10 mouse cellular contexts compared by ENCODE assay signal in genomic region chr10:70952056-70952769, GRCm38 (mm10).
DNase-seq lines count a peak whose midpoint lies in the region; ATAC-seq and TF ChIP-seq lines count a peak whose summit lies in the region.
"Had no signal": no experiment of that assay in that cellular context is flagged by ENCODE, and none has a peak within 500 bp of the region (broad histone marks: within the 10 kb centered on the region; RNA-seq: fewer than 3 reads in every experiment).

No protein-coding gene starts in this region.

- no peak overlapping the region for H3K4me3 ChIP-seq in neural tube, embryonic 11.5 days (ENCODE audit: low read depth, low read length)
- H3K4me3 ChIP-seq in hindbrain, embryonic 13.5 days = peak overlapping the region; percentile 29
- peak overlapping the region; percentile 21 for H3K4me3 ChIP-seq in midbrain, embryonic 13.5 days (replicated peaks)
- no peak overlapping the region for H3K4me3 ChIP-seq in stomach, postnatal 0 days (ENCODE audit: low read depth, low read length)

- peak overlapping the region; percentile 76 for H3K27ac ChIP-seq in neural tube, embryonic 11.5 days (ENCODE audit: low read depth, low read length)
- H3K27ac ChIP-seq in hindbrain, embryonic 13.5 days = peak overlapping the region; percentile 94
- H3K27ac ChIP-seq in midbrain, embryonic 13.5 days = peak overlapping the region; percentile 96
- peak overlapping the region; percentile 70; the same call in 1 of the 2 replicates for H3K27ac ChIP-seq in stomach, postnatal 0 days (replicated peaks)
- H3K27ac ChIP-seq: liver, embryonic 14.5 days had no signal

- DNase-seq in neural tube, embryonic 11.5 days (ENCODE audit: low spot score) = peak; percentile 53
- no peak for DNase-seq in neural tube, embryonic 10.5 days (ENCODE audit: extremely low spot score, low spot score)
- DNase-seq in stomach, postnatal 0 days (ENCODE audit: low spot score) = no peak
- DNase-seq in natural killer cell, adult 2 months (ENCODE audit: low spot score in 2 of 2) = no peak
- no peak for DNase-seq in heart, adult 18-20 months
- DNase-seq in cerebellum, adult 11 months = no peak
- DNase-seq: cerebellum, adult 9-11 months had no signal

- no peaks in the 10 kb centered on the region for H3K36me3 ChIP-seq in neural tube, embryonic 11.5 days (ENCODE audit: control insufficient read depth, insufficient read depth, low read length)
- no peaks in the 10 kb centered on the region for H3K36me3 ChIP-seq in hindbrain, embryonic 13.5 days
- no peaks in the 10 kb centered on the region for H3K36me3 ChIP-seq in midbrain, embryonic 13.5 days
- H3K36me3 ChIP-seq in stomach, postnatal 0 days (ENCODE audit: control insufficient read depth, insufficient read depth, low read length) = no peaks in the 10 kb centered on the region

- H3K4me1 ChIP-seq in neural tube, embryonic 11.5 days (ENCODE audit: control insufficient read depth, insufficient read depth, low read length) = peaks cover 15% of the 10 kb centered on the region
- peaks cover 40% of the 10 kb centered on the region for H3K4me1 ChIP-seq in hindbrain, embryonic 13.5 days (replicated peaks)
- H3K4me1 ChIP-seq in midbrain, embryonic 13.5 days (replicated peaks) = peaks cover 42% of the 10 kb centered on the region
- H3K4me1 ChIP-seq in stomach, postnatal 0 days (replicated peaks; ENCODE audit: control insufficient read depth, insufficient read depth) = no peaks in the 10 kb centered on the region

- no peak; the same call in 1 of the 2 replicates for ATAC-seq in neural tube, embryonic 11.5 days (ENCODE audit: insufficient read depth, low FRiP score, low TSS enrichment)
- ATAC-seq in hindbrain, embryonic 13.5 days (ENCODE audit: low FRiP score) = peak; percentile 82
- ATAC-seq in midbrain, embryonic 13.5 days = peak; percentile 78
- ATAC-seq in stomach, postnatal 0 days (ENCODE audit: low FRiP score, low TSS enrichment) = no peak

- no peak for TF ChIP-seq EP300 in stomach, postnatal 0 days (optimal IDR thresholded peaks at IDR 0.05)

- no peaks in the 10 kb centered on the region for H3K27me3 ChIP-seq in neural tube, embryonic 11.5 days (ENCODE audit: control insufficient read depth, insufficient read depth, low read length)
- H3K27me3 ChIP-seq in hindbrain, embryonic 13.5 days = no peaks in the 10 kb centered on the region
- H3K27me3 ChIP-seq in midbrain, embryonic 13.5 days = no peaks in the 10 kb centered on the region
- no peaks in the 10 kb centered on the region for H3K27me3 ChIP-seq in stomach, postnatal 0 days (ENCODE audit: control insufficient read depth, insufficient read depth, low read length)

- 0 out of 2 replicates have a peak, but pooled peaks have one; percentile 13 for TF ChIP-seq CTCF in stomach, postnatal 0 days (IDR thresholded peaks at IDR 0.05; ENCODE audit: low read depth)

- H3K9me3 ChIP-seq in neural tube, embryonic 11.5 days (ENCODE audit: control insufficient read depth, low read length) = no peaks in the 10 kb centered on the region
- H3K9me3 ChIP-seq in hindbrain, embryonic 13.5 days = no peaks in the 10 kb centered on the region
- no peaks in the 10 kb centered on the region for H3K9me3 ChIP-seq in midbrain, embryonic 13.5 days
- H3K9me3 ChIP-seq in stomach, postnatal 0 days (ENCODE audit: control insufficient read depth, low read length) = no peaks in the 10 kb centered on the region

- H3K9ac ChIP-seq in neural tube, embryonic 11.5 days (ENCODE audit: low read length) = no peak overlapping the region
- H3K9ac ChIP-seq in hindbrain, embryonic 13.5 days = peak overlapping the region; percentile 56
- peak overlapping the region; percentile 39; the same call in 1 of the 2 replicates for H3K9ac ChIP-seq in midbrain, embryonic 13.5 days (replicated peaks)
- H3K9ac ChIP-seq in stomach, postnatal 0 days (ENCODE audit: low read length) = no peak overlapping the region
- H3K9ac ChIP-seq: liver, embryonic 14.5 days had no signal

- peak overlapping the region; percentile 9; the same call in 1 of the 2 replicates for H3K4me2 ChIP-seq in neural tube, embryonic 11.5 days (ENCODE audit: low read depth)
- peak overlapping the region; percentile 48 for H3K4me2 ChIP-seq in hindbrain, embryonic 13.5 days
- peak overlapping the region; percentile 40 for H3K4me2 ChIP-seq in midbrain, embryonic 13.5 days (replicated peaks)
- no peak overlapping the region for H3K4me2 ChIP-seq in stomach, postnatal 0 days (replicated peaks; ENCODE audit: low read depth)

- 61% methylated on average over 11 of the region's 11 CpGs for WGBS in neural tube, embryonic 11.5 days
- 24% methylated on average over 11 of the region's 11 CpGs for WGBS in hindbrain, embryonic 13.5 days
- 21% methylated on average over 11 of the region's 11 CpGs for WGBS in midbrain, embryonic 13.5 days
- WGBS in stomach, postnatal 0 days = 63% methylated on average over 11 of the region's 11 CpGs

Comparison
In these comparisons a context has a peak if more than half of its experiments do, and no peak if none do; other contexts are left out.
1. ATAC-seq: peak in hindbrain, embryonic 13.5 days (single experiment) and midbrain, embryonic 13.5 days (single experiment); none in neural tube, embryonic 11.5 days (single experiment) and stomach, postnatal 0 days (single experiment).
2. H3K4me3 ChIP-seq: peak in hindbrain, embryonic 13.5 days (single experiment) and midbrain, embryonic 13.5 days (single experiment); none in neural tube, embryonic 11.5 days (single experiment) and stomach, postnatal 0 days (single experiment).
3. H3K9ac ChIP-seq: peak in hindbrain, embryonic 13.5 days (single experiment) and midbrain, embryonic 13.5 days (single experiment); none in neural tube, embryonic 11.5 days (single experiment) and stomach, postnatal 0 days (single experiment).
4. Peak in every context shown above with its lines, with median percentiles within 50 percentile points of each other: H3K27ac ChIP-seq.